Mouse (Mus musculus): ENCODE results near the gene Fxyd7. TPM values are rescaled to one million over a fixed set of nuclear protein-coding genes. Genes with fewer than 3 reads are reported as not detected.

Gene Fxyd7
- polyA plus RNA-seq, 1 experiment from 2014 or later = 9.1 TPM

DNA sequence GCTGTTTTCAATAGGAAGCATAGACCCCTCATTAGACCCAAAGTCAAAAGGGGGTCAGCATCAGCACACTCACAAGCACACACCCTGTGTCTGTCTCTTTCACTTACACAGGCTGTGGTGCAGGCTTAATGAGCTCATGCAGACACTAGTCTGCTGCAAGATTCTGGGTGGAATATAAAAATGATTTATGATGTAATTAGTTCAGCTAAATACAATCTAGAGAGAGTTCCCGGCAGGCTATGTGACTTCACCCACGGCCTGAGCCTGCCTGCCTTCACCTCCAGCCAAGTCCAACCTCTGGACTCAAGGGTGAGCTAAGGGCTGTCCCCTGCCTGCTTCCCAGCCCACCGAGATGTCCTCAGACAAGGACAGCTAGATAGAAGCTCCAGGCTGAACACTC lies 42.4 kb downstream of the Fxyd7 start:
- Histone ChIP-seq H3K4me1 (ENCODE audit: insufficient read depth) (no peaks in the 10 kb centered on the region), H3K27ac (ENCODE audit: low read depth) (no peak overlapping the region), H3K36me3 (ENCODE audit: insufficient read depth) (no peaks in the 10 kb centered on the region), H3K9me3 (ENCODE audit: low read depth, low read length) (no peaks in the 10 kb centered on the region), H3K4me2 (no peak overlapping the region), H3K27me3 (ENCODE audit: insufficient read depth, low read length) (no peaks in the 10 kb centered on the region), H3K9ac (no peak overlapping the region), H3K4me3 (ENCODE audit: low read depth, low read length) (no peak overlapping the region)
- ATAC-seq (ENCODE audit: insufficient read depth) (peak; percentile 47), DNase-seq (no peak)
- no peak for TF ChIP-seq CTCF (IDR thresholded peaks at IDR 0.05; ENCODE audit: low read depth)
- WGBS = 25% methylated on average over 3 of the region's 3 CpGs

DNA sequence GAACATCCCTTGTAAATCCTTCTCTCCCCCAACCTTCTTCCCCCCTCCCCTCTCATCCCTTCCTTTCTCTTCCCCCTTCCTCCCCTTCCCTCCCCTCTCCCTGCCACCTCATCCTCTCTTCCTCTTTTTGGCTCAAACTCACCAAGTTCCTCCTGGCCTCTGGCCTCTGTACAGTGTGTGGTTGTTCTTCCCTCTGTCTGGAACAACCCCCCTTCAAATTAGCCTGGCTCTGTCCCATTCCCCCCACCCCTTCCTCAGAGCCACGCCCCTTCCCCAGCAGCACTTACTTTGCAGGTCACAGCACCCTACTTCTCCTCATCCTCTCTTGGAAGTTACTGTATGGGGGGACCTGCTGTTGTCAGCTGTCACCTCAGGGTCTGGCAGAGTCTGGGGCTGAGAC lies 43.1 kb downstream of the Fxyd7 start:
- Histone ChIP-seq H3K4me3 (ENCODE audit: low read depth, low read length) (no peak overlapping the region), H3K9me3 (ENCODE audit: low read depth, low read length) (no peaks in the 10 kb centered on the region), H3K27ac (ENCODE audit: low read depth) (no peak overlapping the region), H3K27me3 (ENCODE audit: insufficient read depth, low read length) (no peaks in the 10 kb centered on the region), H3K4me2 (no peak overlapping the region), H3K4me1 (ENCODE audit: insufficient read depth) (no peaks in the 10 kb centered on the region), H3K9ac (no peak overlapping the region), H3K36me3 (ENCODE audit: insufficient read depth) (no peaks in the 10 kb centered on the region)
- peak; percentile 54; the same call in 1 of the 2 replicates for ATAC-seq (ENCODE audit: insufficient read depth)
- no peak for DNase-seq
- WGBS = 53% methylated on average over 1 of the region's 1 CpGs
- no peak for TF ChIP-seq CTCF (IDR thresholded peaks at IDR 0.05; ENCODE audit: low read depth)

DNA sequence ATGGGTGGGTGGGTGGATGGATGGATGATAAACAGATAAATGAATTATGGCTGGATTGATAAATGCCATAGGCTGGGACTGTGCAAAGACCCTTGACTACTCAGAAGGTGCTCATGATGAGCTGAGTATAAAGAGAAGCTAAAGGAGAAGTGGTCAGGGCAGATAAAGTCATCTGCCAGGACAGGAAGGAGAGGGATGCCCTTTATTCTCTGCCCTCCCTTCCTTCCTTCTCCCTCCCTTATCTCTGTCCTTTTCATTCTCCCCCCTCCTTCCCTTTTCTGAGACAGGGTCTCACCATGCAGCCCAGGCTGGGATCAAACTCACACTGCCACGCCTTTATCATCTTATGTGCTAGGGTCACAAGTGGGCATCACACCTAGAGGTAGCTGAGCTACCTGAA lies 43.5 kb downstream of the Fxyd7 start:
- Histone ChIP-seq H3K4me3 (ENCODE audit: low read depth, low read length) (no peak overlapping the region), H3K27ac (ENCODE audit: low read depth) (no peak overlapping the region), H3K4me1 (ENCODE audit: insufficient read depth) (no peaks in the 10 kb centered on the region), H3K4me2 (no peak overlapping the region), H3K27me3 (ENCODE audit: insufficient read depth, low read length) (no peaks in the 10 kb centered on the region), H3K9ac (no peak overlapping the region), H3K9me3 (ENCODE audit: low read depth, low read length) (no peaks in the 10 kb centered on the region), H3K36me3 (ENCODE audit: insufficient read depth) (no peaks in the 10 kb centered on the region)
- ATAC-seq (ENCODE audit: insufficient read depth) (no peak), DNase-seq (no peak)
- WGBS = 82% methylated on average over 1 of the region's 1 CpGs
- TF ChIP-seq CTCF (IDR thresholded peaks at IDR 0.05; ENCODE audit: low read depth) = no peak

DNA sequence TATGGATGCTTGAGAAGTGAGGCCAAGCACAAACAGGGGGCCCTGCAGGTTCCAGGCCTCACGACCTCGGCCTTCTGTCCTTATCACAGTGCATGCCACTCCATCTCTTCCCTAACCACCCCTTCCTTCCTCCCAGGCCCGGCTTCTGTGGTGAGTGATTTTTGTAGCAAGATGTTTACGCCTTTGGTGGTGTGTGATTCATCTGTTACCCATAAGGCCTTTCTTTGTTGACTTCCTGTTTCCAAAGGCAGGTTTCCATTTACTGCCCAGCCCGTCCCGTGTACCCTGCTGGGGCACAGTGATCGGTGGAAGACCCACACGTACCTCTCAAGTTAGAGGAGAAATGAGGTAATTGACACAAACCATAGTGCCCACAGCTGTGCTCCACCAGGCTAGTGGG lies 48.6 kb downstream of the Fxyd7 start:
- Histone ChIP-seq H3K9me3 (ENCODE audit: low read depth, low read length) (no peaks in the 10 kb centered on the region), H3K9ac (no peak overlapping the region), H3K36me3 (ENCODE audit: insufficient read depth) (no peaks in the 10 kb centered on the region), H3K27me3 (ENCODE audit: insufficient read depth, low read length) (no peaks in the 10 kb centered on the region), H3K27ac (ENCODE audit: low read depth) (no peak overlapping the region), H3K4me1 (ENCODE audit: insufficient read depth) (peaks cover 12% of the 10 kb centered on the region), H3K4me3 (ENCODE audit: low read depth, low read length) (no peak overlapping the region), H3K4me2 (no peak overlapping the region)
- 56% methylated on average over 8 of the region's 8 CpGs for WGBS
- peak; percentile 7; the same call in 1 of the 2 replicates for ATAC-seq (ENCODE audit: insufficient read depth)
- DNase-seq = peak; percentile 47
- TF ChIP-seq CTCF (IDR thresholded peaks at IDR 0.05; ENCODE audit: low read depth) = no peak

DNA sequence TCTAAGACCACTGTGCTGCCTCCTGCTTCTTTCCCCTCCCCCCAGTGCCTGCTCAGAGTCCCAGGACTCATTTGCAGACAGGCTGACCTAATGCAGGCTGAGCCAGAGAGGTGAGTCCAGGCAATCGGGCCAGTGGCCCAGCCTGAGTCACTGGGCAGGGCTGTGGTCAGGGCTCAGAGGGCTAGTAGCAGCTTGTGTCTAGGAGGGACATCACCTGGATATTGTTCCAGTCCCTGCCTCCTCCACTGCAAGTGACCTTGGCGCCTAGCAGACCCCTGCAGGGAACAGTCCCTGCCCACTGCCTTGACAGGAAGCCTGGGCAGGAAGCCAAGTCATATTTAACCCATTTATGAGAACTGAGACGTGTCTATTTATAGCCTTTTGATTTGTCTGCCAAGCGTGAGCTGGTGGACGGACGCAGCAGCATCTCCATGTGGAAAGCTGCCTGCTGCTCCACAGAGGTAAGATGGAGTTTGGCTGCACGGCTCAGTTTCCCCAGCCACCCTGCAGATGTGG lies 50.7 kb downstream of the Fxyd7 start:
- H3K27me3 ChIP-seq (ENCODE audit: insufficient read depth, low read length) = no peaks in the 10 kb centered on the region
- no peak for TF ChIP-seq CTCF (IDR thresholded peaks at IDR 0.05; ENCODE audit: low read depth)
- H3K4me3 ChIP-seq (ENCODE audit: low read depth, low read length) = no peak overlapping the region
- H3K4me1 ChIP-seq (ENCODE audit: insufficient read depth) = peaks cover 12% of the 10 kb centered on the region
- peak; percentile 78 for ATAC-seq (ENCODE audit: insufficient read depth)
- 8% methylated on average over 7 of the region's 7 CpGs for WGBS
- no peak overlapping the region for H3K9ac ChIP-seq
- H3K9me3 ChIP-seq (ENCODE audit: low read depth, low read length) = no peaks in the 10 kb centered on the region
- 0 out of 2 replicates have a peak overlapping the region, but pooled peaks have one; percentile 54 for H3K27ac ChIP-seq (ENCODE audit: low read depth)
- no peaks in the 10 kb centered on the region for H3K36me3 ChIP-seq (ENCODE audit: insufficient read depth)
- peak; percentile 93 for DNase-seq
- peak overlapping the region; percentile 27; the same call in 1 of the 2 replicates for H3K4me2 ChIP-seq

DNA sequence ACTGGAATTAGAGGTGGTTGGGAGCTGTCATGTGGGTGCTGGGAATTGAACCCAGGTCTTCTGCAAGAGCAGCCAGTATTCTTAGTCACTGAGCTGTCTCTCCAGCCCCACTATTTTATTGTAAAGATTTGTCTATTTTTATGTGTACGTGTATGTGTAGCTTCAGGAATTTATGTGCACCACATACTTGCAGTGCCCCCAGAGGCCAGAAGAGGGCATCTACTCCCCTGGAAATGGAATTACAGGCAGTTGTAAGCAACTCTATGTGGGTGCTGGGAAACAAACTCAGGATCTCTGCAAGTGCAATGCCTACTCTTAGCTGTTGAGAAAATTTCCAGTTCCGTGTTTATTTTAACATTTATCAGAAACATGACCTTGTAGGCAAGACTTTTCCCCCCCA lies 54.8 kb downstream of the Fxyd7 start:
- H3K9ac ChIP-seq = no peak overlapping the region
- no peak overlapping the region for H3K4me2 ChIP-seq
- DNase-seq (no peak), ATAC-seq (ENCODE audit: insufficient read depth) (no peak)
- no peak overlapping the region for H3K4me3 ChIP-seq (ENCODE audit: low read depth, low read length)
- WGBS = 87% methylated on average over 2 of the region's 2 CpGs
- no peaks in the 10 kb centered on the region for H3K36me3 ChIP-seq (ENCODE audit: insufficient read depth)
- peak; percentile 41 for TF ChIP-seq CTCF (IDR thresholded peaks at IDR 0.05; ENCODE audit: low read depth)
- no peaks in the 10 kb centered on the region for H3K9me3 ChIP-seq (ENCODE audit: low read depth, low read length)
- no peaks in the 10 kb centered on the region for H3K27me3 ChIP-seq (ENCODE audit: insufficient read depth, low read length)
- H3K4me1 ChIP-seq (ENCODE audit: insufficient read depth) = peaks cover 12% of the 10 kb centered on the region
- no peak overlapping the region for H3K27ac ChIP-seq (ENCODE audit: low read depth)

DNA sequence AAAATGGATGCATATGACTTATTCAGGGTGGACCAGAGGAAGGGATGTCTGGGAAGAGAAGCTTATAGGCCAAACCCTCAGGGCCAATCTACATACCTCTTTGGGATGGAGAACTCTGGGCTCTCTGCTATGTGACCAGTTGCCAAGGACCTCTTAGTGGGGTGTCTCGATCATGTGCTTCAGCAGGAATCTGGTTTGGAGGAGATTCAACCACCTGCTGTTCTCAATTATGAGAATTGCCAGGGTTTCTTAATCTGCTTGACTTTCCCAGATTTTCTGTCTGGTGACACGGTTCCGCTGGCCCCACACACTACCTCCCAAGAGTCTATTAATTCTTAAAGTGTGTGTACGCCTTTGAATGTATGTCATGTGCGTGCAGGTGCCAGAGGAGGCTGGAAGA lies 57.3 kb downstream of the Fxyd7 start:
- Histone ChIP-seq H3K36me3 (ENCODE audit: insufficient read depth) (no peaks in the 10 kb centered on the region), H3K4me3 (ENCODE audit: low read depth, low read length) (no peak overlapping the region), H3K9me3 (ENCODE audit: low read depth, low read length) (no peaks in the 10 kb centered on the region), H3K27ac (ENCODE audit: low read depth) (no peak overlapping the region), H3K27me3 (ENCODE audit: insufficient read depth, low read length) (no peaks in the 10 kb centered on the region), H3K9ac (no peak overlapping the region), H3K4me1 (ENCODE audit: insufficient read depth) (no peaks in the 10 kb centered on the region), H3K4me2 (no peak overlapping the region)
- no peak for DNase-seq
- no peak for TF ChIP-seq CTCF (IDR thresholded peaks at IDR 0.05; ENCODE audit: low read depth)
- WGBS = 90% methylated on average over 5 of the region's 5 CpGs
- no peak for ATAC-seq (ENCODE audit: insufficient read depth)

Small RNA genes lying within 50 kb of the gene (microRNA-seq; reads per million reads assigned to microRNA genes)
- gene Mir7050 (ENCODE audit: borderline number of aligned reads) = not detected

Other genes starting within 250 kb of the Fxyd7 start
- 0.20 and 0.39 TPM in 2 replicates for gene Ffar2, start 227.7 kb downstream of the Fxyd7 start, polyA plus RNA-seq (2014; fragmentation: Nextera tagmentation; extraction: Ambion mirVana)
- gene Ffar3, start 195.3 kb downstream of the Fxyd7 start, polyA plus RNA-seq (2014; fragmentation: Nextera tagmentation; extraction: Ambion mirVana) = not detected in 2 replicates
- gene Ffar1, start 189.9 kb downstream of the Fxyd7 start, polyA plus RNA-seq (2014; fragmentation: Nextera tagmentation; extraction: Ambion mirVana) = not detected in 2 replicates
- 0.32 TPM in 1 of 2 replicates, not detected in the other for gene Cd22, start 171.1 kb downstream of the Fxyd7 start, polyA plus RNA-seq (2014; fragmentation: Nextera tagmentation; extraction: Ambion mirVana)
- 0.12 and 0.25 TPM in 2 replicates for gene Mag, start 136.6 kb downstream of the Fxyd7 start, polyA plus RNA-seq (2014; fragmentation: Nextera tagmentation; extraction: Ambion mirVana)
- gene Hamp2, start 126.8 kb downstream of the Fxyd7 start, polyA plus RNA-seq (2014; fragmentation: Nextera tagmentation; extraction: Ambion mirVana) = not detected in 2 replicates
- gene Hamp, start 107.4 kb downstream of the Fxyd7 start, polyA plus RNA-seq (2014; fragmentation: Nextera tagmentation; extraction: Ambion mirVana) = not detected in 2 replicates
- 21.8 and 23.3 TPM in 2 replicates for gene Usf2, start 94.7 kb downstream of the Fxyd7 start, polyA plus RNA-seq (2014; fragmentation: Nextera tagmentation; extraction: Ambion mirVana)
- gene Lsr, start 78.0 kb downstream of the Fxyd7 start, polyA plus RNA-seq (2014; fragmentation: Nextera tagmentation; extraction: Ambion mirVana) = 66.2 and 67.4 TPM in 2 replicates
- 3.6 and 4.9 TPM in 2 replicates for gene Fam187b, start 77.7 kb downstream of the Fxyd7 start, polyA plus RNA-seq (2014; fragmentation: Nextera tagmentation; extraction: Ambion mirVana)
- gene Fxyd5, start 9.0 kb downstream of the Fxyd7 start, polyA plus RNA-seq (2014; fragmentation: Nextera tagmentation; extraction: Ambion mirVana) = 40.4 and 43.9 TPM in 2 replicates
- gene Fxyd1, start 5.7 kb upstream of the Fxyd7 start, polyA plus RNA-seq (2014; fragmentation: Nextera tagmentation; extraction: Ambion mirVana) = 51.4 and 56.6 TPM in 2 replicates
- gene Lgi4, start 7.9 kb upstream of the Fxyd7 start, polyA plus RNA-seq (2014; fragmentation: Nextera tagmentation; extraction: Ambion mirVana) = 0.13 and 0.38 TPM in 2 replicates
- 30.7 and 34.0 TPM in 2 replicates for gene Fxyd3, start 25.2 kb upstream of the Fxyd7 start, polyA plus RNA-seq (2014; fragmentation: Nextera tagmentation; extraction: Ambion mirVana)
- gene Hpn, start 63.8 kb upstream of the Fxyd7 start, polyA plus RNA-seq (2014; fragmentation: Nextera tagmentation; extraction: Ambion mirVana) = 9.9 and 10.8 TPM in 2 replicates
- gene Scn1b, start 75.5 kb upstream of the Fxyd7 start, polyA plus RNA-seq (2014; fragmentation: Nextera tagmentation; extraction: Ambion mirVana) = 0.93 and 1.3 TPM in 2 replicates
- gene Gramd1a, start 104.4 kb upstream of the Fxyd7 start, polyA plus RNA-seq (2014; fragmentation: Nextera tagmentation; extraction: Ambion mirVana) = 56.7 and 67.2 TPM in 2 replicates
- not detected in 2 replicates for gene Scgb2b2, start 239.0 kb upstream of the Fxyd7 start, polyA plus RNA-seq (2014; fragmentation: Nextera tagmentation; extraction: Ambion mirVana)
- not detected in 2 replicates for gene Scgb1b2, start 240.4 kb upstream of the Fxyd7 start, polyA plus RNA-seq (2014; fragmentation: Nextera tagmentation; extraction: Ambion mirVana)